In genomic region chr8:3588258-3588633, GRCm38 (mm10) we compare ENCODE assay signal across 8 mouse cellular contexts. TPM values are rescaled to one million over a fixed set of nuclear protein-coding genes. Genes with fewer than 3 reads are reported as not detected.
DNase-seq lines count a peak whose midpoint lies in the region; ATAC-seq and TF ChIP-seq lines count a peak whose summit lies in the region.

No protein-coding gene starts in this region.

- 2% methylated on average over 11 of the region's 11 CpGs for WGBS in hindbrain, embryonic 16.5 days
- 2% methylated on average over 11 of the region's 11 CpGs for WGBS in midbrain, postnatal 0 days

- no peaks in the 10 kb centered on the region for H3K9me3 ChIP-seq in hindbrain, embryonic 16.5 days (ENCODE audit: control insufficient read depth, low read length)
- H3K9me3 ChIP-seq in midbrain, postnatal 0 days (ENCODE audit: low read length): no peaks in the 10 kb centered on the region

- DNase-seq in left cerebral cortex, adult 2 months (ENCODE audit: extremely low spot score in 1 of 2, low spot score in 2 of 2): peak in 1 of 2 experiments; percentile 14
- no peak for DNase-seq in left cerebral cortex, adult 8-10 months (ENCODE audit: low spot score in 2 of 2)
- peak; percentile 27 for DNase-seq in embryo, embryonic 9.5 days (ENCODE audit: extremely low spot score)
- DNase-seq in midbrain, postnatal 0 days (ENCODE audit: low spot score): peak; percentile 31
- DNase-seq in ovary, postnatal 10 days (ENCODE audit: low spot score): no peak
- DNase-seq in thymus, postnatal 10 days (ENCODE audit: low spot score in 2 of 2): no peak
- DNase-seq in thymus, postnatal 14 days: no peak

- H3K27ac ChIP-seq in left cerebral cortex, adult 2 months: peak overlapping the region; percentile 67
- peak overlapping the region; percentile 85 for H3K27ac ChIP-seq in hindbrain, embryonic 16.5 days (ENCODE audit: low read depth, low read length)
- H3K27ac ChIP-seq in midbrain, postnatal 0 days (ENCODE audit: low read depth, low read length): peak overlapping the region; percentile 83

- peak overlapping the region; percentile 88 for H3K9ac ChIP-seq in hindbrain, embryonic 16.5 days (ENCODE audit: low read depth, low read length)
- peak overlapping the region; percentile 90 for H3K9ac ChIP-seq in midbrain, postnatal 0 days (replicated peaks; ENCODE audit: low read length, poor library complexity, severe bottlenecking)

- peak overlapping the region; percentile 75 for H3K4me3 ChIP-seq in left cerebral cortex, adult 2 months
- peak overlapping the region; percentile 65 for H3K4me3 ChIP-seq in hindbrain, embryonic 16.5 days (ENCODE audit: low read length)
- H3K4me3 ChIP-seq in midbrain, postnatal 0 days (ENCODE audit: low read depth, low read length): peak overlapping the region; percentile 94

- no peaks in the 10 kb centered on the region for H3K36me3 ChIP-seq in hindbrain, embryonic 16.5 days (ENCODE audit: control insufficient read depth, insufficient read depth, low read length)
- no peaks in the 10 kb centered on the region for H3K36me3 ChIP-seq in midbrain, postnatal 0 days (ENCODE audit: insufficient read depth, low read length)

- TF ChIP-seq CTCF in left cerebral cortex, adult 2 months (IDR thresholded peaks at IDR 0.05): no peak
- TF ChIP-seq CTCF in midbrain, postnatal 0 days (IDR thresholded peaks at IDR 0.05): no peak

- H3K4me1 ChIP-seq in hindbrain, embryonic 16.5 days (ENCODE audit: control insufficient read depth, insufficient read depth, low read depth, low read length): no peaks in the 10 kb centered on the region
- H3K4me1 ChIP-seq in midbrain, postnatal 0 days (ENCODE audit: insufficient read depth, low read length): no peaks in the 10 kb centered on the region

- intact Hi-C loops in left cerebral cortex, adult 2 months (cut with DNase I): no loop called here

- peak overlapping the region; percentile 74 for H3K4me2 ChIP-seq in hindbrain, embryonic 16.5 days (ENCODE audit: low read length)
- H3K4me2 ChIP-seq in midbrain, postnatal 0 days (ENCODE audit: low read depth, low read length, poor library complexity, severe bottlenecking): peak overlapping the region; percentile 70

- no peaks in the 10 kb centered on the region for H3K27me3 ChIP-seq in hindbrain, embryonic 16.5 days (replicated peaks; ENCODE audit: control insufficient read depth, insufficient read depth, low read length)
- H3K27me3 ChIP-seq in midbrain, postnatal 0 days (ENCODE audit: insufficient read depth, low read length): no peaks in the 10 kb centered on the region

- ATAC-seq in hindbrain, embryonic 16.5 days: peak; percentile 64
- ATAC-seq in midbrain, postnatal 0 days (ENCODE audit: low FRiP score): peak; percentile 77

RNA-seq across cellular contexts. Expression of gene Camsap3, which starts 1.2 kb away (rescaled TPM):
- total RNA-seq in left cerebral cortex, adult 2 months (2021): 10 to 100 TPM; 33.6 to 35.4 TPM
- 10 to 100 TPM; 29.0 to 34.2 (median 32.6) TPM for total RNA-seq in left cerebral cortex, adult 8-10 months (2022)
- 42.3 and 47.8 TPM in 2 replicates for polyA plus RNA-seq in hindbrain, embryonic 16.5 days (2015; fragmentation: Nextera tagmentation; extraction: Ambion mirVana)
- total RNA-seq in midbrain, postnatal 0 days (2014; rRNA removed): 115 and 149 TPM in 2 replicates
- 44.9 and 46.2 TPM in 2 replicates for polyA plus RNA-seq in midbrain, postnatal 0 days (2015; fragmentation: Nextera tagmentation; extraction: Ambion mirVana)

RNA-seq across cellular contexts. Expression of gene C330021F23Rik, which starts 20.5 kb away (rescaled TPM):
- total RNA-seq in left cerebral cortex, adult 2 months (2021): not detected
- not detected for total RNA-seq in left cerebral cortex, adult 8-10 months (2022)
- polyA plus RNA-seq in hindbrain, embryonic 16.5 days (2015; fragmentation: Nextera tagmentation; extraction: Ambion mirVana): 0.36 and 0.39 TPM in 2 replicates
- not detected in 2 replicates for total RNA-seq in midbrain, postnatal 0 days (2014; rRNA removed)
- polyA plus RNA-seq in midbrain, postnatal 0 days (2015; fragmentation: Nextera tagmentation; extraction: Ambion mirVana): 0.17 TPM in 1 of 2 replicates, not detected in the other

RNA-seq across cellular contexts. Expression of gene Xab2, which starts 32.9 kb away (rescaled TPM):
- total RNA-seq in left cerebral cortex, adult 2 months (2021): 10 to 100 TPM; 37.3 to 38.4 TPM
- 10 to 100 TPM; 38.1 to 41.5 (median 40.5) TPM for total RNA-seq in left cerebral cortex, adult 8-10 months (2022)
- 46.7 and 51.4 TPM in 2 replicates for polyA plus RNA-seq in hindbrain, embryonic 16.5 days (2015; fragmentation: Nextera tagmentation; extraction: Ambion mirVana)
- total RNA-seq in midbrain, postnatal 0 days (2014; rRNA removed): 41.9 and 43.0 TPM in 2 replicates
- 31.7 and 35.9 TPM in 2 replicates for polyA plus RNA-seq in midbrain, postnatal 0 days (2015; fragmentation: Nextera tagmentation; extraction: Ambion mirVana)

RNA-seq across cellular contexts. Expression of gene Pet100, which starts 33.1 kb away (rescaled TPM):
- total RNA-seq in left cerebral cortex, adult 2 months (2021): 10 to 100 TPM; 72.8 to 84.1 TPM
- 10 to 100 TPM; 55.9 to 90.3 (median 75.7) TPM for total RNA-seq in left cerebral cortex, adult 8-10 months (2022)
- 65.3 and 73.2 TPM in 2 replicates for polyA plus RNA-seq in hindbrain, embryonic 16.5 days (2015; fragmentation: Nextera tagmentation; extraction: Ambion mirVana)
- total RNA-seq in midbrain, postnatal 0 days (2014; rRNA removed): 5.7 and 7.7 TPM in 2 replicates
- polyA plus RNA-seq in midbrain, postnatal 0 days (2015; fragmentation: Nextera tagmentation; extraction: Ambion mirVana): 70.9 and 71.3 TPM in 2 replicates

RNA-seq across cellular contexts. Expression of gene Pcp2, which starts 37.1 kb away (rescaled TPM):
- total RNA-seq in left cerebral cortex, adult 2 months (2021): not detected
- total RNA-seq in left cerebral cortex, adult 8-10 months (2022): not detected
- 24.9 and 30.6 TPM in 2 replicates for polyA plus RNA-seq in hindbrain, embryonic 16.5 days (2015; fragmentation: Nextera tagmentation; extraction: Ambion mirVana)
- 10.4 and 33.2 TPM in 2 replicates for total RNA-seq in midbrain, postnatal 0 days (2014; rRNA removed)
- 0.83 and 1.1 TPM in 2 replicates for polyA plus RNA-seq in midbrain, postnatal 0 days (2015; fragmentation: Nextera tagmentation; extraction: Ambion mirVana)

Comparison
In these comparisons a context has a peak if more than half of its experiments do, and no peak if none do; other contexts are left out.
1. DNase-seq: peak in embryo, embryonic 9.5 days (single experiment) and midbrain, postnatal 0 days (single experiment); none in left cerebral cortex, adult 8-10 months (0 of 2), ovary, postnatal 10 days (single experiment), thymus, postnatal 10 days (0 of 2) and thymus, postnatal 14 days (single experiment).
2. Peak in every context shown above with its lines, with median percentiles within 50 percentile points of each other: H3K27ac ChIP-seq and H3K4me3 ChIP-seq.